8 mouse cellular contexts compared by ENCODE assay signal in genomic region chr8:70769359-70769758, GRCm38 (mm10). TPM values are rescaled to one million over a fixed set of nuclear protein-coding genes. Genes with fewer than 3 reads are reported as not detected.
DNase-seq lines count a peak whose midpoint lies in the region; ATAC-seq and TF ChIP-seq lines count a peak whose summit lies in the region.

No protein-coding gene starts in this region.

- WGBS in cerebellum, adult 2 months, result 19% methylated on average over 26 of the region's 26 CpGs
- WGBS in hindbrain, embryonic 13.5 days, result 8% methylated on average over 26 of the region's 26 CpGs

- H3K4me1 ChIP-seq in cerebellum, adult 2 months (ENCODE audit: control insufficient read depth, insufficient read depth, low read length), result peaks cover 42% of the 10 kb centered on the region
- H3K4me1 ChIP-seq in hindbrain, embryonic 13.5 days (replicated peaks), result peaks cover 49% of the 10 kb centered on the region

- H3K27ac ChIP-seq in cerebellum, adult 2 months (ENCODE audit: insufficient read depth, low read length), result no peak overlapping the region
- no peak overlapping the region for H3K27ac ChIP-seq in hindbrain, embryonic 13.5 days

- peak; percentile 84 for DNase-seq in MEL-GATA-1-ER (ENCODE audit: extremely low read depth, low read depth)
- DNase-seq in cerebellum, adult 2 months, result peak; percentile 91 to 94
- peak; percentile 98 for DNase-seq in forelimb bud, embryonic 11.5 days (ENCODE audit: low read depth, low spot score)
- peak; percentile 94 to 99 for DNase-seq in layer of hippocampus, postnatal 25 days (ENCODE audit: extremely low spot score in 1 of 2, low spot score in 1 of 2)
- DNase-seq in lung, postnatal 14 days, result peak; percentile 99
- DNase-seq in retina, adult 2 months (ENCODE audit: low read depth, low spot score), result peak; percentile 82
- DNase-seq in thymus, postnatal 25 days, result peak; percentile 98

- peaks cover 73% of the 10 kb centered on the region for H3K36me3 ChIP-seq in hindbrain, embryonic 13.5 days

- no peaks in the 10 kb centered on the region for H3K27me3 ChIP-seq in cerebellum, adult 2 months (ENCODE audit: control insufficient read depth, insufficient read depth, low read length)
- H3K27me3 ChIP-seq in hindbrain, embryonic 13.5 days, result peaks cover 30% of the 10 kb centered on the region

- H3K4me3 ChIP-seq in cerebellum, adult 2 months (replicated peaks; ENCODE audit: insufficient read depth, low read depth, low read length), result no peak overlapping the region
- H3K4me3 ChIP-seq in hindbrain, embryonic 13.5 days, result no peak overlapping the region

- no peak overlapping the region for H3K9ac ChIP-seq in hindbrain, embryonic 13.5 days

- no peaks in the 10 kb centered on the region for H3K9me3 ChIP-seq in hindbrain, embryonic 13.5 days

- no peak for TF ChIP-seq POLR2A in cerebellum, adult 2 months (IDR thresholded peaks at IDR 0.05; ENCODE audit: borderline replicate concordance, insufficient read depth, low read length)

- peak; percentile 62 for ATAC-seq in hindbrain, embryonic 13.5 days (ENCODE audit: low FRiP score)

- TF ChIP-seq CTCF in cerebellum, adult 2 months (IDR thresholded peaks at IDR 0.05; ENCODE audit: borderline replicate concordance, insufficient read depth, low read depth, low read length), result peak; percentile 100

- no peak overlapping the region for H3K4me2 ChIP-seq in hindbrain, embryonic 13.5 days

RNA-seq across cellular contexts. Expression of gene Pik3r2, which starts 7.2 kb away (rescaled TPM):
- 150 and 158 TPM in 2 replicates for polyA plus RNA-seq in cerebellum, adult 2 months (2012; rRNA removed)
- 90.0 and 94.1 TPM in 2 replicates for polyA plus RNA-seq in hindbrain, embryonic 13.5 days (2015; fragmentation: Nextera tagmentation; extraction: Ambion mirVana)
- total RNA-seq in layer of hippocampus, postnatal 25 days (2021), result 100 to 1,000 TPM; 154 to 159 TPM

RNA-seq across cellular contexts. Expression of gene Mpv17l2, which starts 8.6 kb away (rescaled TPM):
- polyA plus RNA-seq in cerebellum, adult 2 months (2012; rRNA removed), result 81.1 and 83.4 TPM in 2 replicates
- 40.8 and 44.5 TPM in 2 replicates for polyA plus RNA-seq in hindbrain, embryonic 13.5 days (2015; fragmentation: Nextera tagmentation; extraction: Ambion mirVana)
- total RNA-seq in layer of hippocampus, postnatal 25 days (2021), result 10 to 100 TPM; 41.7 to 42.2 TPM

RNA-seq across cellular contexts. Expression of gene Rab3a, which starts 14.9 kb away (rescaled TPM):
- 1,156 and 1,176 TPM in 2 replicates for polyA plus RNA-seq in cerebellum, adult 2 months (2012; rRNA removed)
- 352 and 355 TPM in 2 replicates for polyA plus RNA-seq in hindbrain, embryonic 13.5 days (2015; fragmentation: Nextera tagmentation; extraction: Ambion mirVana)
- total RNA-seq in layer of hippocampus, postnatal 25 days (2021), result 100 to 1,000 TPM; 789 to 843 TPM

RNA-seq across cellular contexts. Expression of gene Mast3, which starts 35.5 kb away (rescaled TPM):
- 69.5 and 70.4 TPM in 2 replicates for polyA plus RNA-seq in cerebellum, adult 2 months (2012; rRNA removed)
- 16.4 and 17.4 TPM in 2 replicates for polyA plus RNA-seq in hindbrain, embryonic 13.5 days (2015; fragmentation: Nextera tagmentation; extraction: Ambion mirVana)
- total RNA-seq in layer of hippocampus, postnatal 25 days (2021), result 100 to 1,000 TPM; 411 to 437 TPM

RNA-seq across cellular contexts. Expression of gene Il12rb1, which starts 38.9 kb away (rescaled TPM):
- 1.8 and 1.9 TPM in 2 replicates for polyA plus RNA-seq in cerebellum, adult 2 months (2012; rRNA removed)
- polyA plus RNA-seq in hindbrain, embryonic 13.5 days (2015; fragmentation: Nextera tagmentation; extraction: Ambion mirVana), result 0.08 and 0.13 TPM in 2 replicates
- 1 to 10 TPM in 1 of 2 experiments, under 1 TPM in 1; 0.94 to 1.4 TPM for total RNA-seq in layer of hippocampus, postnatal 25 days (2021)
